Mouse (Mus musculus): ENCODE results near the gene Ube2v1.
"Not testable (repeated sequence)": the region's sequence is repeated elsewhere in the genome, so short reads cannot be mapped to it uniquely, and the experiment has no call there.

Ube2v1 gene

GRCm38 (mm10) chr2:167622352-167622751 is 9.5 kb downstream of the Ube2v1 start:
- DNase-seq (ENCODE audit: low spot score), result no peak

- no peak for DNase-seq (ENCODE audit: low spot score)
Measured at GRCm38 (mm10) chr2:167621255-167622087, 10.4 kb downstream of the Ube2v1 start.

DNA sequence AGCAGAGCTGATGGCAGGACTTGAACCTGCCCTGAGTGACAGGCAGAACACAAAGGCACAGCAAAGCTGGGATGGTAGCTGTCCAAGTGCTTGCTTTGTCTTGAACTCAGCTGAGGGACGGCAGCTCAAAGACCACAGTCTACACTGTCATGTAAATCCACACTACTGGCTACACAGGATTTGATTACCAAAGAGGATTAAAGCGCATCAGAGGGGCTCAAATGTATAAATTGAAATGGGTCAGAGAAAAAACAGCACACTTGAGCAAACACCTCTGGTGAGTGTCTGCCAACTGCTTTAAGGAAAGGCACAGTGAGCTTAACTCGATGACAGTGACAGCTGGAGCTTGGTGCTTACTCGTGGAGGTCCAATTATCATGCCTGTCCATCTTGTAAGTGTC is 14.4 kb downstream of the Ube2v1 start:
- DNase-seq (ENCODE audit: low spot score), result no peak

- DNase-seq (ENCODE audit: low spot score), result no peak
Measured at GRCm38 (mm10) chr2:167617034-167617433, 14.9 kb downstream of the Ube2v1 start.

- DNase-seq (ENCODE audit: low spot score), result not testable (repeated sequence)
Measured at GRCm38 (mm10) chr2:167613335-167613734, 18.6 kb downstream of the Ube2v1 start.

GRCm38 (mm10) chr2:167612122-167612521 is 19.8 kb downstream of the Ube2v1 start:
- DNase-seq (ENCODE audit: low spot score), result no peak

GRCm38 (mm10) chr2:167611287-167611686 is 20.6 kb downstream of the Ube2v1 start:
- DNase-seq (ENCODE audit: low spot score), result no peak

DNA sequence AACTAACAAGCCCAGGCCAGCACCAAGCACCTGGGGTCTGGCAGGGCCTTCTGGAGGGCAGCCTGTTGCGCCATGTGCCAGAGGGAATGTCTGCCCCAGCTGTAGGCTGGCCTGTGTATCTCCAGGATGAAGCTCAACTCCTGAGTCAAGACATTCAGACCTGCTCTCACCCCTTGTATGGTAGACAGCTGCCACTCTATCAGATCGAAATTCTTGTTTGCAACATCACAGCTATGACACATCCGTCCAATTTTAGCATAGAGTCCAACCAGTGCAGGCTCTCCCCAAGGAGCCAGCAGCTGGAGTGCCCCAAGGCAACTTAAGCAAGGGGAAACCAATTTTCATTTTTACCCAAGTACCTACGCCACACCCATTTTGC is 25.2 kb downstream of the Ube2v1 start:
- DNase-seq (ENCODE audit: low spot score), result no peak

DNA sequence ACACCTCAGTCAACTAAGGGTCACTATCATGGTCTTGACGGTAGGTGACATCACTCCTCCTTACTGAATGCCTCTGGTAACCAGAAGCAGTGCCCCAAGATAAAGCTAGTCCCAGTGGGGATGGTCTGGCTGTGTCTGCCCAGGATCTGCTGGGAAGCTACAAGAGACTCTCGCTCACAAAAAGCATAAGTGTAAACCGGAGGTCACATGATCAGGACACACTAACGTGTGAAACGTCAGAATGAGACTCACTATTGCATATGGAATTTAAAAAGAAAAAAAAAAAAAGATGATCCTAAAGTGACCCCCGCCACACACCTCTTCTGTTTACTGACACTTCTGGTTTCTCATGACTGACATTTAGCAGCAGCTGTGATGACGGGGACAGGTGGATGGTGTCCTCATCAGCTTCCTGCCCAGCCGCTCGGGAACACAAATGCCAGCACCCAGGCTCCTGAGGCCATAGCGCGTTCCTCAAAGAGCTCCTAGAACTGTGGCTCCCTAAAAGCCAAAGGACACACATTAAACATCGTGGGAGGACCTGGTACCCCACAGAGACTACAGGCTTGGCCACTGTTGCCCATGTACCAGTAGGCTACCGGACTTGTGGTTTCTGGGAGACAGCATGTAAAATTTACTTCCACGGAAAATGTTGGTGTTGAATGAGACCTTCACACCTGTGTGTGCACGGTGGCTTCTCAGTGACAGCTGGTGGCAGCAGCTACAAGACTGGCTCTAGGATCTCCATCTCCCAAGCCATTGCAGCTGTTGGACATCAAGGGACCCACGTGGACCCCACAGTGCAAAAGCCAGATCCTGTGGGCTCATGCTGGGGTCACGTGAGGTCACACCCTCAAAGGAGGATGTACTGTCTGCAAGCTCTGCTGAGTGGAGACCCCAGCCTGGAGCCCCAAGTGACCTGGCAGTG is 25.8 kb downstream of the Ube2v1 start:
- no peak for DNase-seq (ENCODE audit: low spot score)

DNA sequence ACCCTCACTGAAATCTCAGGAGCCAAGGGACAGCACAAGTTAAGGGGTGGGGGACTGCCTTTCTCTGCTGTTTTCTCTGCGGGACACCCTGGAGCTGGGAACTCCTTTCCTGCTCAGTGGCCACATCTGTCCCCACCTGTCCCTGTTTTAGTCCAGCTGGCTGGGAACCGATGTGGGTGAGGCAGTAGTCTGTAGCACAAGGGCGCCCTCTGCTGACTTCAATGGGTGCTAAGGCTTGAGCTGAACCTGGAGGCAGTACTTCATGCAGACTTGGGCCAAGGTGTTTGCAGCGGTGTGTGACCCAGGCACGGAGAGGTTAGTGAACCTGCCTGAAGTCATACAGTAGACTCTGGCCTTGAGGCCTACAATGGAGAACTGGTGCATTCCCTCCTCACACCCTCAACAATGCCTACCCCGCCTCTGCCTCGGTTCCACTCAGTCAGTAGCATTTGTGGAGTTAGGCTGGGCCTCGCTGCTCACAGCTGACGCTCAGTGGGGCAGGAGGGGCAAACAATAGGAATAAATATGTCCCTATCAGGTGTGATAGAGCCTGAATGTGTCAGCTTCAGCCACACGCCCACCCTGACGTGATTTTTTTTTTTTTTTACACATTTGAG is 26.6 kb downstream of the Ube2v1 start:
- DNase-seq (ENCODE audit: low spot score), result peak; percentile 87

DNA sequence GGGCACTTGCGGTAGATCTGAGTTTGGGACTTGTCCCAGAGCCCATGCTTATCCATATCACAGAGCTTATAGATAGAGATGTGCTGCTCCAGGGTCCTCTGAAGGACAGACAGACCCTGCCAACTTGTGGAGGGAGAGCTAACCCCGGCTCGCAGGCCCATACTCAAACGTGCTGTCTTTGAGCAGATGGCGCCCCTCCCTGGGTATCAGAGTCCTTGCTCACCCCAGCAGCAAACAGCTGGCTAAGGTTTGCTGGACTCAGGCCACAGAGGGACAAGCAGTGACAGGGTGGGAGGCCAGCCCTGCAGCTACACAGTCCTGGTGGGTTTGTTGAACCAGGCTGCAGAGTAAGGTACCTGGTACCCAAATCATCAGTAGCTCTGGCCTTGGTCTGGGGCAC is 28.9 kb downstream of the Ube2v1 start:
- no peak for DNase-seq (ENCODE audit: low spot score)

- DNase-seq (ENCODE audit: low spot score), result no peak
Measured at GRCm38 (mm10) chr2:167602364-167602763, 29.5 kb downstream of the Ube2v1 start.

DNA sequence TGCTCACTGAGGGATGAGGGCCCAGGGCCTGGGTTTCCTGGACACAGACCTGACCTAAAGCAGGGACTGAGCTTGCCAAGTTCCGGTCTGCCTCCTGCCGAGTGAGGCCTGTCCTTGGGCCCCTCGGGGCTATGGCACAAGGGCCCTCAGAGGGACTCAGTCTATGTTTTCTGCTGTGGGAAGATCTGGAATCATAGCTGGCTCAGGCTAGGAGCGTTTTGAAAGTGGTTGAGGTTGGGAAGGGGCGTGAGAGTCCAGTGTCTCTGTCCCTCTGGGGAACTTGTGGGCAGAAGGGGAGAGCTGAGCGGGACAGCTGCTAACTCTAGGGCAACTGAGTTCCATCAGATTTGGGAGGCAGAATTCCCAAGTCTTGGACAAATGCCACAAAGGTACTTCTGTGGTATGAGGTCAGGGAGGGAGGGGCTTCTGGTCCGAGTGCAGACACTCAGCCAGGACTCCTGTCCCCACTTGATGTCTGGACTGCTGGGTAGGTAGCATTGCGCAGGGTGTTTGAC is 31.4 kb downstream of the Ube2v1 start:
- DNase-seq (ENCODE audit: low spot score), result no peak

GRCm38 (mm10) chr2:167599917-167600316 is 32.0 kb downstream of the Ube2v1 start:
- DNase-seq (ENCODE audit: low spot score), result no peak

- DNase-seq (ENCODE audit: low spot score), result no peak
Measured at GRCm38 (mm10) chr2:167599195-167599594, 32.7 kb downstream of the Ube2v1 start.

DNA sequence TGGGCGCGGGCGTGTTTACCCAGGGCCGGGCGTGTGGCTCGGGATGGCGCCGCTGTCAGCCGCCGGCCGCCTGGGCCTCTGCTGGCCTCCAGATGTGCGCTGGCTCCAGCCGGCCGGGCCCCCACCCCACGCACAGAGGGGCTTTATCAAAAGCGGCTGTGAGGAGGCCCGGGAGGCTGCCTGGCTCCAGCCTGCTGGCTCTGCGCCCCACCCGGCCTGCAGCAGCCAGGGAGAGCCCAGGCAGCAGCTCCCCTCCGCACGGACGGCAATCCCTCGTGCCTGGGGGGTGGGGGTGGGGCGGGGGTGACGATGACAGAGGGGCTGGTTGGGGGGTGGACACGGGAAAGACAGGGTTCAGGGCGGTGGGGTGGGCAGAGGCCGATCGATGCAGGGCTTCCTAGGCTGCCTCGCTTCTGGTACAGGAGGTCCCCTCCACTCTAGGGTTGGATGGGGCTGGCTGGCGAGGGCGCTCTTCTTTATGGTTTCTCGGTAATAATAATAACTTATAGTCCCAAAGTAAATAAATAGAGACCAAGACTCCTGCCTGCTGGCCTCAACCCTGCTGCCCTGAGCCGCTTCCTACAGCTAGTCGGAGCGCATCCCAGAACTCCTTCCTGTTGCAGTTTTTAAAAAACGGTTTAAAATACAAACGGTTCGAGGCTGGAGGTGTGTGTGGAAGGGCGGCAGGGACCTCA is 34.3 kb downstream of the Ube2v1 start:
- no peak for DNase-seq (ENCODE audit: low spot score)

DNA sequence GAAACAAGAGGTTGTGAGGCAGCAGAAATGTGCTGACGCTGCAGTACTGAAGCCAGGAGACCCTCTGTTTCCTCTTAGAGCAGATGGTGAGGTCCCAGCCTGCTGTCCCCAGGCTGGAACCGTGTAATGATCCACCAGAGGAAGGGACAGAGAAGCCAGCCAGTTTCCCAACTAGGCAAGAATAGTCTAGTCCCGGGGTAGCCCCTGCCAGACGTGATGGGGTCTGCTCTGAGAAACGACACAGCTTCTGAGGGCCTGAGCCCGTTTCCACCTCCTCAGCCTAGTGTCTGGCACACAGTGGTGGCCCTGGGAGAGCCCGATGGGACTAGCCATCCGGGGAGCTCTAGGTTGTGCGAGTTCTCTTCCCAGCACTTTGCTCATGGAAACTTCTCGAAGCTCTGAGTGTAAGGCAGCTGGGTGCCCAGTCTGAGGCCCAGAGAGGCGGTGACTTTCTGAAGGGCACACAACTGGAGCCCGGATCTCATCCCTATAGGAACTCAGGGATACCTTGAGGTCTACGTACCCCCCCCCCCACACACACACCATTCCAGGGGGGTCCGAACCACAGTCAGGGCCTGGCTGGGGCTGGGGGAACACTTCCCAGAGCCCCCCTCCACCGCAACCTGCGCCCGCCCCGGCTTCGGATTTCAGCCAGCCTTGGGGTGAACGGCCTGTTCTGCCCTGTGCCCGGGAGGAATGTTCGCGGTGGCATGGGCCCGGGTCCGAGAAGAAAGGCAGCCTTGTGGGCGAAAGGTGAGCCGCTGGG is 35.0 kb downstream of the Ube2v1 start:
- DNase-seq (ENCODE audit: low spot score), result no peak

DNA sequence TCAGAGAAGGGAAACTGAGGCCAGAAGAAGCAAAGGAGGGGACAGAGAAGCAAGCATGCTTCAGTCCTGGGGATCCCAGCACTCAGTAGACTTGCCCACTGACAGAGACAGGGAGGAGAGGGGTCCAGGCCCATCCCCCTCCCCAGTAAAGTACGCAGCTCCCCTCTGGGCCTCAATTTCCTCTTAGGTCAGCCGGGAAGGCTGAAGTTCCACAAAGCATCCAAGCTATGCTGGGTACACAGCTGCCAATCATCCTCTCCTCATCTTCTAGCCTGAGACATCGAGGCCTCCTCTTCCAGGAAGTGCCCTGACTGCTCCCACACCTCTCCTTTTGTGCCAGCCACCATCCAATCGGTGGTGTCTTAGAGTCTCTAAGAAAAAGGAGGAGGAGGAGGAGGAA is 35.6 kb downstream of the Ube2v1 start:
- DNase-seq (ENCODE audit: low spot score), result no peak

DNA sequence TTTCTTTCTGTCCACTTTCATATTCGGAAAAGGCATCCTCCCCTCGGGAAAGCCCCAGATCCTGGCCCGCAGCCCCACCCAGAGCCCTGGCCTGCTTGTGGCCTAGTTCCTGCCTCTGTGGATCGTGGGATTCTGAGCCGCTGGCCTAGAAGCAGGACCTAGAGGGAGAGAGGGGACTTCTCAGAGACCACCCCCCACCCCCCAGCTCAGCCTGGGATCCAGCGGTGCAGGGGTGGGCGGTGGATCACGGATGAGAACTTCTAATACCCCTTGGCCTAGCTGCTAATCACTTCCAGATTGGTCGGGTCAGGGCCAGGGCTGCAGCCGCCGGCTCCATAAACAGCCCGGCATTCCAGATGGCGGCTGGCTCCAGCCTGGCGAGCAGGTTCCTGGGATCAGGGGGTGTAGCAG is 36.1 kb downstream of the Ube2v1 start:
- DNase-seq (ENCODE audit: low spot score), result peak; percentile 38

DNA sequence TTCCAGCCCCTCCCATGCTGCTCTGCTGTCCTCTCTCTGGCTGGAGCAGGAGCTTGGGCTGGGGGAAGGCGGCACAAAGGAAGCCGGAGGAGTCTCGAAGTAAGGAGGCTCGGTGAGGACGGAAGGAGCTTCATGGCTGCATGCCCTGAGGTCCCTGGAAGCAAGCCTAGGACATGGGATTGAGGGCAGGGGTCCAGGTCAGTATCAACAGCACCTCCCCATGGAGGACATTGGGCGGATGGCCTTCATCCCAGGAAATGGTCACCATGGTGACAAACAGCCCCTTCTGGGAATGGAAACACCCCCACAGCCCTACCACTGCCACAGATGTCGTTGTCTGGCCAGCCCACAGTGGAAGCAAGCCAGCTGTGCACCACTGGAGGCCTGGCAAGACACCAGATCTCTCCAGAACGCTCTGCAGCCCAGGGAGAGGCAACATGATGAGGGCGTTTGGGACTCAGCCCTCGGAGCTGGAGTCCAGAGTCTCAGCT is 37.4 kb downstream of the Ube2v1 start:
- peak; percentile 66 for DNase-seq (ENCODE audit: low spot score)
